Mouse (Mus musculus): Measurements from ENCODE around the gene Mob3b. TPM values are rescaled to one million over a fixed set of nuclear protein-coding genes. Genes with fewer than 3 reads are reported as not detected.

The Mob3b gene
- total RNA-seq, 2 experiments from 2014 or later = 4.9 to 5.4 TPM

GRCm38 (mm10) chr4:34987568-34987967 lies 169.7 kb downstream of the Mob3b start:
- DNase-seq (ENCODE audit: low spot score in 2 of 2) = no peak
- intact Hi-C loops (cut with DNase I) = no loop called here

GRCm38 (mm10) chr4:34987109-34987508 lies 170.2 kb downstream of the Mob3b start:
- intact Hi-C loops (cut with DNase I) = no loop called here
- DNase-seq (ENCODE audit: low spot score in 2 of 2) = no peak

GRCm38 (mm10) chr4:34986647-34987046 lies 170.6 kb downstream of the Mob3b start:
- intact Hi-C loops (cut with DNase I) = no loop called here

GRCm38 (mm10) chr4:34984377-34984776 lies 172.9 kb downstream of the Mob3b start:
- no peak for DNase-seq (ENCODE audit: low spot score in 2 of 2)
- intact Hi-C loops (cut with DNase I) = no loop called here

More at GRCm38 (mm10) chr4:34986647-34987046, 170.6 kb downstream of the Mob3b start:
- no peak for DNase-seq (ENCODE audit: low spot score in 2 of 2)

DNA sequence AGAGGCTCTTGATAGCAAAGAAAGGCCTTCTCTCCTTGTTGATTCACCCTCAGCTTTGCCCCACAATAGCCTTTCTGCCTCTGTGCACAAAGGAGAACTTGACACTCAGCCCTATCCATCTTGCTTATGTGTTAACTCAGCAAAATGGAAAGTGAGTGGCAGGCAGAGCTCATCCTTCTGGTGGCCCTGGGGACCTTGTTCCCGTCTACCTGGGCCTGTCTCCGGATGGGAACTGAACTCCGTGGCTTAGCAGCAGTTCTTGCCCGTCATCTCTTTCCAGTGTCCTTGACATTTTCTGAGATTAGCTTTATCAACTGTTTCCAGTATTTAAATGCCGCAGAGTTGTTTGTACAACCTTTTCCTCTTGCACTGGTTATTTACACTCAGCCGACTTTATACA lies 173.8 kb downstream of the Mob3b start:
- intact Hi-C loops (cut with DNase I) = no loop called here
- no peak for DNase-seq (ENCODE audit: low spot score in 2 of 2)

- DNase-seq (ENCODE audit: low spot score in 2 of 2) = no peak
- intact Hi-C loops (cut with DNase I) = no loop called here
Observed at GRCm38 (mm10) chr4:34981301-34982172, 175.7 kb downstream of the Mob3b start.

GRCm38 (mm10) chr4:34980461-34981039 lies 176.7 kb downstream of the Mob3b start:
- DNase-seq (ENCODE audit: low spot score in 2 of 2) = no peak

GRCm38 (mm10) chr4:34976916-34977702 lies 180.2 kb downstream of the Mob3b start:
- intact Hi-C loops (cut with DNase I) = no loop called here
- no peak for DNase-seq (ENCODE audit: low spot score in 2 of 2)

More at GRCm38 (mm10) chr4:34980461-34981039, 176.7 kb downstream of the Mob3b start:
- intact Hi-C loops (cut with DNase I) = no loop called here

GRCm38 (mm10) chr4:34976331-34976778 lies 180.9 kb downstream of the Mob3b start:
- DNase-seq (ENCODE audit: low spot score in 2 of 2) = peak in 1 of 2 experiments; percentile 48
- intact Hi-C loops (cut with DNase I) = no loop called here

- DNase-seq (ENCODE audit: low spot score in 2 of 2) = no peak
- intact Hi-C loops (cut with DNase I) = no loop called here
Observed at GRCm38 (mm10) chr4:34974795-34975194, 182.5 kb downstream of the Mob3b start.

GRCm38 (mm10) chr4:34967541-34967940 lies 189.7 kb downstream of the Mob3b start:
- intact Hi-C loops (cut with DNase I) = no loop called here
- DNase-seq (ENCODE audit: low spot score in 2 of 2) = no peak

- DNase-seq (ENCODE audit: low spot score in 2 of 2) = peak; percentile 55 to 66
- intact Hi-C loops (cut with DNase I) = no loop called here
Observed at GRCm38 (mm10) chr4:34966336-34966957, 190.8 kb downstream of the Mob3b start.

DNA sequence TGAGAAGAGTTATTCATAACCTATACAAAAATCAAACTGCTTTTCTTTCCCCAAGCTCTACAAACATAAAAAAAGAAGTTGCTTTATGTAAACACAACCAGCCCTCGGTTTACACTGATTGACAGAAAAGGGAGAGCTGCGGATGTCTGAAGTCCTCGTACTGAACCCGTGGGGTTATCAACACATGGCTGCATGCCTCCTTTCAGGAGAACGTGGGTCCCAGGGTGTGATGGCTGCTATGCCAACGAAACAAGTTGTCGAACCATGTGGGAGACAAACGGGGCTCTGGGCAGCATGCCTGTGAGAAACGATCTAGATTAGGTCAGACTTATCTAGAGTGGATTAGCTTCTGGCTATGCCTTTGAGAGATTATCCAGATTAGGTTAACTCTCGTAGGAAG lies 192.4 kb downstream of the Mob3b start:
- intact Hi-C loops (cut with DNase I) = no loop called here
- DNase-seq (ENCODE audit: low spot score in 2 of 2) = no peak

DNA sequence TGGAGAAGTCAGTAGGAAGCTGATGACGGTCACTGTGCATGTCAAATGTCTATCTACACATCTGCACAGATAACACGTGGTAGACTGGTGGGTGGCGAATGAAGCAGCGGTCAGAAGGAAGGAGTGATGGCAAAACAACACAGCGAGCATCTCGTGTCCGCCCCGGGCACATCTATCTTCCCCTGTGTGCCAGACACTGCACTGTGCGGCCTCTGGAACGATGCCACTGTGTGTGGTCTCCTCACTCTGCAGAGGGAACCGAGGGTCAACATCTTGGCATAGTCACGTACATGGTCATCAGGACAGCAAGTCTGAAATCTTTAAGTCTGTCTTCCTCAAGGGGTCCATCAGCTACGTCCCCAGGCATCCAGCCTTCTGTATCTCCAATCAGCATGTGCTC lies 193.3 kb downstream of the Mob3b start:
- intact Hi-C loops (cut with DNase I) = no loop called here
- no peak for DNase-seq (ENCODE audit: low spot score in 2 of 2)

- intact Hi-C loops (cut with DNase I) = loop anchor here (2.0 kb wide), 2 partner anchors 196 to 232 kb away; partner anchors contain the start of gene Mob3b
- no peak for DNase-seq (ENCODE audit: low spot score in 2 of 2)
Observed at GRCm38 (mm10) chr4:34960781-34961560, 196.3 kb downstream of the Mob3b start.

GRCm38 (mm10) chr4:34959477-34959876 lies 197.8 kb downstream of the Mob3b start:
- intact Hi-C loops (cut with DNase I) = no loop called here
- DNase-seq (ENCODE audit: low spot score in 2 of 2) = no peak

DNA sequence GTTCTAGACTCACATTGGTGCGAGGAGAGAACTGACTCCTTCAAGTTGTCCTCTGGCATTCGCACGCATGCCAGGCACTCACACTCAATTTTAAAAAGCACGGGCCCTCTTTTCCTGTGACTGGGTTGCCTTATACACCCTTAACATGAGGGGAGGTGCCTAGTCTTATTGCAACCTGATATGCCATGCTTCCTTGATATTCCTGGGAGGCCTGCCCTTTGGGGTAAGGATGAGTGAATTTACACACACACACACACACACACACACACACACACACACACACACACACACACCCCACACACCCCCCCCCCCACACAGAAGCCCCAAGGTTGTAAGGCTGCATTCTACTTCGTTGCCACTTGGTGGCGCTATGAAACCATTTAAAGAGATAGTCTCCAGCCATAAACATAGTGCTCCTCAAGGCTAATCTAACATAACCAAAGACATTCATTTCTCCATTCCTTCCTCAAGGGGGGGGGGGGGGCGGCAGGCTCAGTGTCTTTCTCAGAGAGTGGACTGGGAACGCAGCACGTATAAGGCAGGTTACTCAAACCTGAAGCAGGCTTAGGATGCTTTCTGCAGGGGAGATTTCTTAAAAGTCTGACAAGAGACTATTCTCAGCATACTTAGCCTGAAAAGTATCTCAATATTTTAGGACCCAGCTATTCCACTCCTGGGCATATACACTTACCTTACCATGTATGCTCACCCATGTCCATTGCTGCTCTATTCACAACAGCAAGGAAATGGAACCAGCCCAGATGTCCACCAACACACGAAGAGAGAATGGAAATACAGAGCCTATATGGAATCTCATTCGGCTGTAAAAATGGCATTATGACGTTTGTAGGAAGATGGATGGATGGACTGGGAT lies 198.9 kb downstream of the Mob3b start:
- intact Hi-C loops (cut with DNase I) = no loop called here
- peak in 1 of 2 experiments; percentile 49 for DNase-seq (ENCODE audit: low spot score in 2 of 2)

- intact Hi-C loops (cut with DNase I) = no loop called here
- DNase-seq (ENCODE audit: low spot score in 2 of 2) = no peak
Observed at GRCm38 (mm10) chr4:34953716-34954115, 203.6 kb downstream of the Mob3b start.

All from left cerebral cortex, postnatal 36 days (tissue).